Mouse (Mus musculus) lung, embryonic 15.5 days (tissue): ENCODE data around the gene Ankrd31. TPM values are rescaled to one million over a fixed set of nuclear protein-coding genes. Genes with fewer than 3 reads are reported as not detected.

Experiments used
- ATAC-seq: fragments of 200-750 bp; cut with Nextera tagmentation; 2 replicates; pipeline ENCODE4 v1.8.0; 2017; ENCODE audit warnings: moderate number of reproducible peaks, borderline replicate concordance; ENCODE audit not compliant: low FRiP score, low TSS enrichment; ENCODE audit errors: extremely low read depth
- H3K27ac ChIP-seq: fragments of 300-500 bp; sonication (generic); 2 replicates; pipeline ENCODE4 v1.5.1; 2015; ENCODE audit warnings: moderate library complexity, mild to moderate bottlenecking, inconsistent platforms
- H3K27me3 ChIP-seq: fragments of 300-500 bp; sonication (generic); 2 replicates; pipeline ENCODE4 v1.6.1; 2015; ENCODE audit warnings: inconsistent platforms
- H3K36me3 ChIP-seq: fragments of 300-500 bp; sonication (generic); 2 replicates; pipeline ENCODE4 v1.6.1; 2015; ENCODE audit warnings: inconsistent platforms
- H3K4me1 ChIP-seq: fragments of 300-500 bp; sonication (generic); 2 replicates; pipeline ENCODE4 v1.6.1; 2015; ENCODE audit warnings: inconsistent platforms
- H3K4me2 ChIP-seq: fragments of 300-500 bp; sonication (generic); 2 replicates; pipeline ENCODE4 v1.6.1; 2015; ENCODE audit warnings: inconsistent platforms, mild to moderate bottlenecking, moderate library complexity
- H3K4me3 ChIP-seq: fragments of 300-500 bp; sonication (generic); 2 replicates; pipeline ENCODE4 v1.5.1; 2015; ENCODE audit warnings: mild to moderate bottlenecking, inconsistent platforms
- H3K9ac ChIP-seq: fragments of 300-500 bp; sonication (generic); 2 replicates; pipeline ENCODE4 v1.6.1; 2015; ENCODE audit warnings: inconsistent platforms
- H3K9me3 ChIP-seq: fragments of 300-500 bp; sonication (generic); 2 replicates; pipeline ENCODE4 v1.6.1; 2016; ENCODE audit warnings: inconsistent platforms
- WGBS: fragments of 180-500 bp; shearing (Covaris S2); methylation state at CpG from one replicate; pipeline ENCODE4 v1.1.7; 2015; 5-methylcytosine and 5-hydroxymethylcytosine counted together
- polyA plus RNA-seq: library from polyadenylated mRNA; unstranded; fragments of >200 nt; fragmentation: Nextera tagmentation; extraction: Ambion mirVana; gene quantifications from 2 replicates; pipeline ENCODE4 v1.2.1, GENCODE M21; 2015

Ankrd31 gene
- not detected in 2 replicates for polyA plus RNA-seq

DNA sequence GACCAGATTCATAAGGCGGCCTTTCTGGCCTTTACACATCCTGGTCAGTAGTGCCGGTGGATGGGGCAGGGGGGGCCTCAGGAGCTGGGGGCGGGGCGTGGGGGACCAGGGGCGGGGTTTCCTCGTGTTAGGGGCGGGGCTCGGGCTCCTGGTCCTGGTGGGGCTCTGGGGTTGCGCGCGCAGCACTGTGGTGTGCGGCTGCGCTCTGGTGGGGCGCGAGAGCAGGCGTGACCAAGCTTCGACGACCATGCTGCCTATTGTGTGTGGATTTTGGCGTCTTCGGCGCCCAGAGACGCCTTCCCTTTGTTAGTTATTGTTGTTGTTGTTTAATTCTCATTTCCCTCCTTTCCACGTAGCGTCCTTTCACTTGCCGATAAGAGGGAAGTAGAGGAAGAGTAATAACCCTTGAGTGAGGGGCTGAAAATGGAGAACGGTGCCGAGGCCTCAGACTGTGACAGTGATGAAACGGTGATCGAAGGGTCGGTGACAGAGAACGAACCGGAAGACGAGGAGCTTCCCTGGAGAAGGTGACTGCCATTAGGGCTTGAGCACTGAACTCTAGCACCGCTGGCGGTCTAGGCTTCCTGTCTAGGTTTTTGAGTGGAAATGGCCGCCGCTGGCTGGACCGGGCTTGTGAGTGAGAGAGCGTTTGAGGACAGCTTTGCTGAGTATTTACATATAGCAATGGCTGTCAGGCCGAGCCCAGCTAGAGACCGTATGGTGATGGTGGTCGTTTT lies at the start of gene Ankrd31:
Gene Ankrd31, plus strand, starts transcription at position 164 of the 737 bp plus-strand sequence.
- Histone ChIP-seq H3K27ac (no peak within 1 kb of the TSS), H3K27me3 (no peaks in the 10 kb centered on the region), H3K9ac (no peak within 1 kb of the TSS), H3K4me1 (no peaks in the 10 kb centered on the region), H3K36me3 (no peaks in the 10 kb centered on the region), H3K4me2 (no peak within 1 kb of the TSS), H3K9me3 (no peaks in the 10 kb centered on the region), H3K4me3 (no peak within 1 kb of the TSS)
- WGBS = 83% methylated on average over 42 of the region's 42 CpGs
- no peak for ATAC-seq

DNA sequence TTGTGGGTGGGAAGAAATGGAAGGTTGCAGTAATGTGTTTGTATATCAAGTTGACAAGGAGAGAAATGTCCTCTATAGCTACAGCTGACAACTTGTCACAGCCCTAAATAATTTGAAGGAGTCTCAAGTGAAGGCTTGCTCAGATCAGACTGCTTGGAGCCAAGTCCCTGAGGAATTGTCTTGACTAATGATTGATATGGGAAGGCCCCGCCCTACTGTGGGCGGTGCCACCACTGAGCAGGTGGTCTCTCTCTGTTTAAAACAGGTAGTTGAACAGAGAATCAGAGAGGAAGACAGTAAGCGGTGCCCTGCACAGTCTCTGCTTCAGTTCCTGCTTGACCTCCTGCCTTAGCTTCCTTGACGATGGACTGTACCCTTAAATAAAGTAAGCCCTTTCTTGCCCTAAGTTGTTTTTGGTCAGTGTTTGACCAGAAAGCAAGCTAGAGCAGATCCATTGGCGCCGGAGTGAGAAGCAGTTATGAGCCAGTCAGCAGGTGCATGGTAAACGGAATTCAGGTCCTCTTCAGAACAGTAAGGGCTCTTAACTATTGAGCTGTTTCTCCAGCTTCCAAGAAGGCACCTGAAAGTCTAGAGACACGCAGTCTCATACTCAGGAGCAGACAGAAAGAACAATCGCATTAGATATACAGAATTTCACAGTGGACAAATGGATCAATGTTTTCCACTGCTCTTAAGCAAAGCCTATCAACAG lies 45.3 kb upstream of the Ankrd31 start:
- H3K4me2 ChIP-seq = peak overlapping the region; percentile 17; the same call in 1 of the 2 replicates
- 57% methylated on average over 9 of the region's 9 CpGs for WGBS

DNA sequence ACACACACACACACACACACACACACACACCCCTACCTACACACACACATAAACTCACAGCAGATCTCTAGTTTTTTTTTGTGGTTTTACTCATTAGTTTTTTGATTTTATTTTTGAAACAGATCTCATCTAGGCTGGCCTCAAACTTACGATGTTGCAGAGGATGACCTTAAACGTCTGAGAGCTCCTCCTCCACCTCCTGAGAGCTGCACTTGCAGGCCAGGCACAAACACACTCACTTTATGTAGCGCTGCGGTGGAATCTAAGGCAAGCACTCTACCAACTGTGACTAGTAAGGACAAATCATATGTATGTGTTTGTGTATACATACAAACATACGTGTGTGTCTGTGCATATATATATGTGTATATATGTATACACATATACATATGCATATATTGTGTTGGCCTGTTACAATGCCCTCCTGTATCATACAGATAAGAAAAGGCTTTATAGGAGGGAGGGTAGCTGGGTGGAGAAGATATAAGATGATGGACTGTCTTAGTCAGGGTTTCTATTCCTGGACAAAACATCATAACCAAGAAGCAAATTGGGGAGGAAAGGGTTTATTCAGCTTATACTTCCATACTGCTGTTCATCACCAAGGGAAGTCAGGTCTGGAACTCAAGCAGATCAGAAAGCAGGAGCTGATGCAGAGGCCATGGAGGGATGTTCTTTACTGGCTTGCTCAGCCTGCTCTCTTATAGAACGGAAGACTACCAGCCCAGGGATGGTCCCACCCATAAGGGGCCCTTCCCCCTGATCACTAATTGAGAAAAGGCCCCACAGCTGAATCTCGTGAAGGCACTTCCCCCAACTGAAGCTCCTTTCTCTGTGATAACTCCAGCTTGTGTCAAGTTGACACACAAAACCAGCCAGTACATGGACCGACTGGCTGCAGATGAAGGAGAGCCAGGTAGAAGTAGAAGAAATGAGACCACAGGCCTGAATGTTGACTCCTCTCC lies 38.5 kb upstream of the Ankrd31 start:
- H3K27me3 ChIP-seq = no peaks in the 10 kb centered on the region
- no peak for ATAC-seq
- no peak overlapping the region for H3K4me3 ChIP-seq
- H3K36me3 ChIP-seq = no peaks in the 10 kb centered on the region
- WGBS = 64% methylated on average over 8 of the region's 8 CpGs
- H3K4me2 ChIP-seq = no peak overlapping the region
- H3K9ac ChIP-seq = no peak overlapping the region
- no peak overlapping the region for H3K27ac ChIP-seq
- H3K4me1 ChIP-seq = no peaks in the 10 kb centered on the region
- H3K9me3 ChIP-seq = no peaks in the 10 kb centered on the region

More for the DNA sequence above, 45.3 kb upstream of the Ankrd31 start:
- Histone ChIP-seq H3K36me3 (no peaks in the 10 kb centered on the region), H3K4me3 (no peak overlapping the region), H3K9me3 (no peaks in the 10 kb centered on the region), H3K9ac (no peak overlapping the region), H3K4me1 (0 out of 2 replicates have a peak, but pooled peaks cover 4% of the 10 kb centered on the region), H3K27ac (no peak overlapping the region), H3K27me3 (no peaks in the 10 kb centered on the region)
- no peak for ATAC-seq

DNA sequence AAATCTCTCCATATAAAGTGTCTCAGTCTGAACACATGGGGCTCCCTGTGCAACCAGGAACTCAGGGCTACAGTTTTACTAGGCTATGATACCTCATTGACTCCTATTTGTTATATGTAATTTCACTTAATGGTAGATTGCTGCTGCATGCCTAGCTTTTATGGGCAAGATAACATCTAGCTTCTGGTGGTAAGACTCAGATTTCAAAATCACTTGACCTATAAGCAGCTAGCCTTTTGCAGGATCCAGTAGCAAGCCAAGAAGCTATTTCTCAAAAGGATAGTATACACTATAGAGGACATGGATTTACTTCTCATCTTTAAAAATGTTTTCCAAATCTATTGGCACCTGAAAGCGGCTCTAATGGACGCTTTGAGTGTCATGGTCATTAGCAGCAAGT lies 31.8 kb upstream of the Ankrd31 start:
- 87% methylated on average over 2 of the region's 2 CpGs for WGBS
- Histone ChIP-seq H3K4me1 (no peaks in the 10 kb centered on the region), H3K36me3 (no peaks in the 10 kb centered on the region), H3K9ac (no peak overlapping the region), H3K9me3 (no peaks in the 10 kb centered on the region), H3K27ac (no peak overlapping the region), H3K4me2 (no peak overlapping the region), H3K27me3 (no peaks in the 10 kb centered on the region), H3K4me3 (no peak overlapping the region)
- no peak for ATAC-seq

DNA sequence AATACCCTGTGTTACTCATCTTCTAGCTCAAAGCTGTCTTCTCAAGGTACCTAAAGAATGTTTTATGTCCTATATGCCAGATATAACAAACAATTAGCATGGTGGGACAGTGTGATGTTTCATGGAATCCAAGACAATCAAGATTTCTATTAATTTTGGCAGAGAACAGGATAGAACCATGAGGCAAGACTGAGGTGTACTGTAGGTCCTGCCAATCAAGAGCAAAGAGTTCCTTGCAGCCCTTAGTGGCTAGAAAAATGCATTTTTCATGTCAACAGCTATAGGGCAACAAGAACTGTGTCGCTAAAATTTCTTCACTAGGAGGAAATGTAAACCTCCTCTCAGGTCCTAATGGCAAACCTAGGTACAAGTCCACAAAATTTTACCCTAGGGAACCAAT lies 30.3 kb upstream of the Ankrd31 start:
- H3K9ac ChIP-seq = no peak overlapping the region
- H3K4me2 ChIP-seq = no peak overlapping the region
- ATAC-seq = no peak
- H3K9me3 ChIP-seq = no peaks in the 10 kb centered on the region
- no peaks in the 10 kb centered on the region for H3K27me3 ChIP-seq
- H3K36me3 ChIP-seq = no peaks in the 10 kb centered on the region
- no peak overlapping the region for H3K27ac ChIP-seq
- no peaks in the 10 kb centered on the region for H3K4me1 ChIP-seq
- 68% methylated on average over 1 of the region's 1 CpGs for WGBS
- no peak overlapping the region for H3K4me3 ChIP-seq

DNA sequence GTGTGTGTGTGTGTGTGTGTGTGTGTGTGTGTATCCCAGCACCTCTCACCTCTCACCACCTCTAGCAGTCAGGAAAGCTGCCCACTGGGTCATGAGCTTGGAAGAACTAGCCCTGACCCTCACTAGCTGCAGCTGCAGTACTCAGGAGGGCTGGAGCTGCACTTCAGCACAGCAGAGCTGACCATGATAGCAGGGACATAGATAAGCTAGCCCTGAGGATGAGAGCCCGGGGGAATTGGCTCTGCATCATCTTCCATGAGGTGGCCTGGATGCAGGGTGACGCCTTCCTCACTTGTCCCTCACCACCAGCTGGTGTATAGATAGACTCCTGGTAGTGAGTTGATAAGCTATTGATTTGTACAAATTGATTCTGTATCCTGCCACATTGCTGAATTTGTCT lies 28.1 kb upstream of the Ankrd31 start:
- H3K9me3 ChIP-seq = no peaks in the 10 kb centered on the region
- H3K27me3 ChIP-seq = no peaks in the 10 kb centered on the region
- H3K4me3 ChIP-seq = no peak overlapping the region
- H3K27ac ChIP-seq = no peak overlapping the region
- 65% methylated on average over 2 of the region's 2 CpGs for WGBS
- H3K9ac ChIP-seq = no peak overlapping the region
- H3K4me2 ChIP-seq = no peak overlapping the region
- H3K4me1 ChIP-seq = no peaks in the 10 kb centered on the region
- H3K36me3 ChIP-seq = no peaks in the 10 kb centered on the region
- no peak for ATAC-seq

DNA sequence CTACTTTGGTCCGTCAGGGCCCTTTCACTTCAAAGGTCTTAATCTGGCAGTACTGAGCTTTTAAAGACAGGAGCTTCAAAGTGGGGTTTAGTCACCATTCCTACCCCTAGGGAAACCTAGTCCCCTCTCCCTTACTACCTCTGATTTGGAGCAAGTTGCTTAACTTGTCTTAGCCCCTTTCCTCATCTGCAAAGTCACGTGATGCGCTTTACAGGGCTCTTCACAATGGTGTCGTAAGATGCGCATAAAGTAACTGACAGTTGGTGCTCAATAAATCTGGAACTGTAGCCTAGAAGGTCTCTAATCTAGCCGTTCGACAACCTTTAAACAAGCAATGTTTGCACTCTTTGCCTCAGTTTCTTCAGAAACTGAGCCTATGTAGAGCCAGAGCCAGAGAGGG lies 19.8 kb upstream of the Ankrd31 start:
- Histone ChIP-seq H3K9me3 (no peaks in the 10 kb centered on the region), H3K27me3 (no peaks in the 10 kb centered on the region), H3K4me2 (no peak overlapping the region), H3K27ac (no peak overlapping the region), H3K36me3 (no peaks in the 10 kb centered on the region), H3K4me1 (no peaks in the 10 kb centered on the region), H3K9ac (no peak overlapping the region), H3K4me3 (no peak overlapping the region)
- WGBS = 73% methylated on average over 7 of the region's 7 CpGs
- ATAC-seq = no peak

DNA sequence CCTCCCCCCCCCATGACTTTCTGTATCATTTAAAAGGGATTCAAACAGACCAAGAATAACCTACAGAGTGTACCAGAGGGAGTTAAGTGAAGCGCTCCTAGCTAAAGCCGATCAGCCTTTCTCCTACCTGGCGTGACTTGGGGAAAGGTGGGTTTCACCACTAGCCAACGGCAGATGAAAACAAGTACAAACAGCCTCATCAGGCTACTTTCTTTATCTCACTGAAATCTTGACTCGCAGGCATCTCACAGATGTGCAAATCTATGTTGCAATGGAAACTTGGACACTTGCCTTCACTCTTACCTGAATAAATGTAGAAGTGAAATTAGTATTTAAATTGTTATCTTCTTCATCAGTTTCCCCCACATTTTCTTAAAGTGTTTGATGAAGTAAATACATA lies 18.9 kb upstream of the Ankrd31 start:
- WGBS = 91% methylated on average over 5 of the region's 5 CpGs

DNA sequence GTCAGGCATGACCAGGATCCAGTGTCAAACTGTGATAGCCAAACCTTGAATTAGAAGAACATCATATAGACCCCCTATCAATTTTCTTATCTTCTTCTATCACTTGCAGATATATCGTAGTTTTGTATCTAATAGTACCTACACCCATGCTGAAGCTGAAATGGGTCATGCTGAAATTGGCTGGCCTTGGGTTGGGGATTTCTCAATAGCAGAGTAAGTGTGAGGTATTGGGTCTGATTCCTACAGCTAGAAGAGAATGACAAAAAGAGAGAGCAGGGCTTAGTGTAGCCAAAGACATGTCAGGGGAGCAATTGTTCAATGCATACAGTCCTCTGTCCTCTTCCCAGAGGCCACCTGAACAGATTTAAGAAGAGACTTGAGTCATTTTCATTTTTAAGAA lies 18.0 kb upstream of the Ankrd31 start:
- 78% methylated on average over 1 of the region's 1 CpGs for WGBS
- Histone ChIP-seq H3K27ac (no peak overlapping the region), H3K27me3 (no peaks in the 10 kb centered on the region), H3K9me3 (no peaks in the 10 kb centered on the region), H3K4me1 (no peaks in the 10 kb centered on the region), H3K4me3 (no peak overlapping the region), H3K36me3 (no peaks in the 10 kb centered on the region), H3K9ac (no peak overlapping the region), H3K4me2 (no peak overlapping the region)
- ATAC-seq = no peak

More for the DNA sequence above, 18.9 kb upstream of the Ankrd31 start:
- Histone ChIP-seq H3K36me3 (no peaks in the 10 kb centered on the region), H3K27me3 (no peaks in the 10 kb centered on the region), H3K27ac (no peak overlapping the region), H3K9me3 (no peaks in the 10 kb centered on the region), H3K4me1 (no peaks in the 10 kb centered on the region), H3K9ac (no peak overlapping the region), H3K4me2 (no peak overlapping the region), H3K4me3 (no peak overlapping the region)
- no peak for ATAC-seq

DNA sequence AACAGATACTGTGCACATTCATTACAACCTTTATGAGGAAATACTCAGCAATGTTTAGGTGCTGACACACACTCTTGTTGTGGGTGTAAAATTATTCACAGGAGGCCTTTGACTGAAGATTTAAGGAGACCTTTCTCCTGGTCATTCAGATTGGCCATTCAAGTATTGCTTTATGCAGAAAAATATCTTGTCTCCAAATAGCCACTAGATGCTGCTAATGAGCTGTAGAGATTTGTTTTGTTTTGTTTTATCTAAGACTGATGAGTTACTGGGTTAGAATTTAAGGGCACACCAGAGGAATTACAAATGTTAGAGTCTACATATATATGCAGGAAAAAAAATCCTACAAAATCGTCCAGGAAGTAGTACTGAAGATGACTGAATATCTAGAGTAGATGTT lies 12.9 kb upstream of the Ankrd31 start:
- ATAC-seq = no peak
- H3K27ac ChIP-seq = no peak overlapping the region
- no peaks in the 10 kb centered on the region for H3K27me3 ChIP-seq
- no peaks in the 10 kb centered on the region for H3K4me1 ChIP-seq
- H3K4me3 ChIP-seq = no peak overlapping the region
- WGBS = 29% methylated on average over 1 of the region's 1 CpGs
- H3K4me2 ChIP-seq = no peak overlapping the region
- no peak overlapping the region for H3K9ac ChIP-seq
- no peaks in the 10 kb centered on the region for H3K9me3 ChIP-seq
- H3K36me3 ChIP-seq = no peaks in the 10 kb centered on the region

DNA sequence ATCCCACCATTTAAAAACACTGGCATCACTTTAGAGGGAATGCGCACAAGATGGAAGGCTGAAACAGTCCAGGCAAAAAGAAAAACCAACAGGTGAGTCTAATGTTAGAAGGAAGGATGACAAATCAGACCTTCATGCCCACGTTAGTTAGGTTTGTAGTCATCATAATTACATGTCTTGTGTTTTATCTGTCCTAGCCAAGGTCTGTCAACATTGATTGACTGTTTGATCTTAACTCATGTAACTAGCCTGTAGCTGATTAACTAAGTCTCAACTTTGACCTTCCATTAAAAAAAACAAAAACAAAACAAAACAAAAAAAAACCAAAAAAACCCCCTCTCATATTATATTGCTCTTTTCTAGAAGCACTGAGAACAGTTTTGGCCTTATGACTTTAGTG lies 7.9 kb upstream of the Ankrd31 start:
- Histone ChIP-seq H3K4me2 (no peak overlapping the region), H3K36me3 (no peaks in the 10 kb centered on the region), H3K27me3 (no peaks in the 10 kb centered on the region), H3K9me3 (no peaks in the 10 kb centered on the region), H3K4me3 (no peak overlapping the region), H3K27ac (no peak overlapping the region), H3K4me1 (no peaks in the 10 kb centered on the region), H3K9ac (no peak overlapping the region)
- whole genome bisulfite sequencing = 69% methylated on average over 2 of the region's 2 CpGs
- ATAC-seq = no peak
